Mouse (Mus musculus): ENCODE measurements around the gene Tepp. TPM values are rescaled to one million over a fixed set of nuclear protein-coding genes. Genes with fewer than 3 reads are reported as not detected.

Gene Tepp
- not detected in 2 replicates for total RNA-seq (2021)
- long read RNA-seq, experiment 1, partial matches to known transcripts, result 0 of 1 reads
- long read RNA-seq, experiment 1, other reads (novel, unspliced or antisense), result 1 of 1 reads
- long read RNA-seq, experiment 2, result 0 reads

DNA sequence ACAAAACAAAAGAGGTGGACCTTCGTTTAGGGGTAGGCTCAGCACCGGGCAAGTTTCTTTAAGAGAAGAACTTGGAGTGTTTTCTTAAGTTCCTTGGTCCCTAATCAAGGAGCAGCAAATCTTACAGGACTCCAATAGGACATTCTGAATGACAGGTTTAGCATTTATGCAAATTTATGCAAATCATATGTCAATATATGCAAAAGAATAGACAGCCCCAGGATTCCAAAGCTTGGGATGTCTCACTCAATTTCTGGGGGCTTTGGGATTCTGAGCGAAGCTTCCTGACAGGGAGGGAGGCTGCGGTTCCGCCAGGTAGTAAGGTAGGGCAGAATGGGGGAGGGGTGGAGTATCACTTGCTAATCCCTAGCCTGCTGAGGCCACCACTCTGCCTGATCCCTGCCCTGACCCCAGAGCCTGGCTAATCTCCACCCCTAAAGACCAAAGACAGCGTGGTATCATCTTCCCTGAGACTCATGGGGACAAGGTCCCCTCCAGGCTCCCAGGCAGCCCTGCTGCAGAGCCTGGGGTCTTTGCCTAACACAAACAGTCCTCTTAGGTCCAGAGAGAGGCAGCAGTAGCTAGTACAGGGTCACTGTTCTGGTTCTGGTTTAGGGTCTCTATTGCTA is at the start of gene Tepp:
TSS of gene Tepp (plus strand) at position 225 of the 629 bp plus-strand sequence.
- DNase-seq, result no peak

DNA sequence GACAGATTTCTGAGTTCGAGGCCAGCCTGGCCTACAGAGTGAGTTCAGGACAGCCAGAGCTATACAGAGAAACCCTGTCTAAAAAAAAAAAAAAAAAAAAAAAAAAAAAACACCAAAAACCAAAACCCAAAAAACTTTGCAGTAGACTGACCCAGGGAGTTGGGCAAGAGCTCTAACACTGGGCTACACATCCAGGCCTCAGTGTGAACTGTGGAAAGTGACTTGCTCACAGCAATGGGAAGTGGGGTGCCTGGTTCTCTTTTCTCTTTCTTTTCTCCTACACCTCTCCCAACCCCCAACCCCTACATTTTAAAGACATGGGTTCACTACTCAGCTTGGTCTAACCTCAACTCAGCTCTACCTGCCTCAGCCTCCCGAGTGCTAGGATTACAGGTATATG is 48.2 kb upstream of the Tepp start:
- no peak for DNase-seq

DNA sequence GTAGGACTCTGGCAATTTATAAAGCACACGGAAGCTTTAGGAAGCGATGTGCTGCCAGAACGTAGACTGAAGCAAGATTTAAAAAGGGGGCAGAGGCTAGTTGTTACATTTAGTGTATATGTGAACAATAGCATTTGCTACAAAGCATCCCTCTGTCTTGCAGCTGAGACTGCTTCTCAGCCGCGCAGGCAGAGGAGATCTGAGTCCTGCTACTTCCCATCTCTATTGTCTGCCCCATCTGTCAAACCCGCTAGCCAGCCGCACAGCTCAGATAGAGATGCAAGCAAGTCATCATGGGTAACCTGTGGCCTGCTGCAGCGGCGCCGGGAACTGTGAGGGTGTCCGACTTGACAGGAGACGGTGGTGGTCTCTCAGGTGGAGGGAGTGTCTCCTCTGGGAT is 39.9 kb upstream of the Tepp start:
- no peak for DNase-seq

DNA sequence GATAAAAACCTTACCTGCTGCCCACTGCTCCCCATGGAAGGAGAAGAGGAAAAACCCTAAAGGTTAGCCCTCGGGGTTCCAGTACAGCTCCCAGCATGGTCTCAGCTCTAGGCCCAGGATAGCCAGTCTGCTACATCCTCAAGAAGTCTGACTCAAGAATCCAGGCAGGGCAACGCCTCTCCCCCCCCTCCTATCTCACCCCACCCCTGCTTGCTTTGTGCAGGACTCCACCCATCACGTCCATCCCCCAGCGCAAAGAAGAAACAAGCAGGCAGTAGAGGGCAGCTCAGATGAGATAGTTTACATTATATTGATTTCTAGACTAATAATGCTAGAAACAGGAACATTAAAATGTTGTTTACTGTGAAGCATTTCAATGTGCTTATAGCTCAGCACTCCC is 38.5 kb upstream of the Tepp start:
- no peak for DNase-seq

DNA sequence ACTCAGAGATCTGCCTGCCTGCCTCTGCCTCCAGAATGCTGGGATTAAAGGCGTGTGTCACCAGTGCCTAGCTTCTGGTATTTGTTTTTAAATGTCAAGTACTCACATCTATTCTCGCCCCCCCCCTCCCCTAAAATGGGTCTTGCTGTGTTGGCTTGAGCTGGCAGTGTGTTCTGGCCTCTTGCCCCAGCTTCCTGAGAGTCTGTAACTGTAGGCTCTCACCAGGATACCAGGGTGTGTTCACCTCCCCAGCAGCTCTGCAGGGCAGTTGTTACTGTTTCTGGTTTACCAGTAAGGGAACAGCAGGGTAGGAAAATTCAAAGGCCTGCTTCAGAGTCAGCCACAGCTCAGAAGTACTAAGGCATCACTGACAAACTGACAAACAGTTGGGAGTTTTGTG is 37.5 kb upstream of the Tepp start:
- DNase-seq, result peak; percentile 58

DNA sequence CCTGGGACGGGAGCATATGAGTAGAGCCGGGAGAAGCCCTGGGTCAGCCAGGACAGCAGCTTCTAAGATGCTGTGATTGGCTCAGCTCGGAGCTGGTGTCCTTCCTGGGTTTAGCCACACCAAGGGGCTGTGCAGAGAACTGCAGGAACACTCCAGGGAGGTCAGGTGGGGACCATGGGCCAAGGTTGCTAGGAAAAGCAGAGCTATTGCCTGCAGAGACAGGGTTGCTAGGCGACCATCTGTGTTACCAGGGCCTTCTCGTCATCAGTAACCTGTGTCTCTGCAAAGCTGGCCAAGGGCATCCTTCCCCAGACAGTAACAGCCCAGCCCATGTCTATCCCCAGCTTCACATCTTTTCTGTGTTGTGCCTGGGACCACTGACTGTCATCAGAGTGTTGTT is 28.9 kb upstream of the Tepp start:
- peak; percentile 40 for DNase-seq

DNA sequence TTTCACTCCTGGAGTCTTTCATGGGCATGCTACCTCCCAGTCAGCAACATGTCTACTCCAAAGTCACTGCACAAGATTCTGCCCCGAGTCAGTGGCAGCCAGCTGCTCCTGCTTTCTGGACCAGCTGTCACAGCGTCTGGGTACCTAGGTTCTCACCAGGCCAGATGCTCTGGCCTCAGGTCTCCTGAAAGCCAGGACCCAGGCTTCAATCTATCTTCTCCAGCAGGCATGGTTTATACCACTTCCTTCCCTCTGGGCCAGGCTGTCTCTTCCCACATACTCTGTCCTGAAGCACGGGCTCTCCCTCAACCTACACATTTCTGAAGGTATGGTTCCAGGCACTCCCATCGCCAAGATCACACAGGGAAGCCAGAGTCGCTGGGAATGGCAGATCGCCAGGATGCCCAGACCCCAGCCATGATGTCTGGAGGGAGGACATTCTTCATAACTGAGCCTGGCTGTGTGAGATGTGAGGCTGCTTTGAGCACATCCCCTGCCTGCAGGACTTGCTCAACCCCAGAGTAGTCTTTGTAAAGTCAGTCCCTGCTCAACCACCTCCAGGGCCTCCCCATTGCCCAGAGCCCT is 21.2 kb upstream of the Tepp start:
- no peak for DNase-seq

DNA sequence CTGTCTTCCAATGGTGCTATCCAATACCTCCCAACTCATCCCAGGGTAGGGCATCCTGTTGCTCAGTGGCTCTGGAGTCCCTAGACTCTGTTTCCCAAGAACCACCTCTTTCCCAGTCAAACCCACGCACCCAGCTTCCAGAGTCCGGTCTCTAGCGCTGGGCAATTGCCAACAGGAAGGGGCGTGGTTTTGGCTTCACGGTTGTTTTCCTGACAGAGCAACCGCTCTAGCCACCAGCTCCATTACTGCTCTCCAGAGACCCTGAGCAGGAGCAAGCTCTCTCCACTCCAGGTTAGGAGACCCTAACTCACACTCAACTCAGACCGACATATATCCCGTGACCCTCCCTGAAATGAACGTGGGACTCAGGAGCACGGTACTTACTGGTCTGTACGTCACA is 17.2 kb upstream of the Tepp start:
- DNase-seq, result peak; percentile 85

DNA sequence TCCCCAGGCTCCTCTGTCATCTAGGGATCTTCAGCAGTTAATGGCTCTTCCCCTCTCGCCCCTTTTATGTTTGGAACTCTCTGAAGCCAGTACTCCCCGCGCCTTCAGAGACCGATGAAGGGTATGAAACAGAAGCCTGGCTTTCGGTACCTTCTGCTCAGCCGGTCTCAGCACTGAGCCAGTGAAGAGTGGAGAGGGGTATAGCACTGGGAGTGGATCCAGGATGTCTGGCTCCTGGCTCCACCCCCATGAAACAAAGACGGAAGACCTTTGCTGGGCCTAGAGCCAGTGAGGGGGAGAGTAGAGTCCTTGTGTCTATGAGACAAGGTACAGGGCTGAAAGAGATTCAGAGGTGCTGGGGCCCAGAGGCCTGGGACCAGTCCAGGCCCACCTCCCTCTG is 16.5 kb upstream of the Tepp start:
- DNase-seq, result peak; percentile 51

DNA sequence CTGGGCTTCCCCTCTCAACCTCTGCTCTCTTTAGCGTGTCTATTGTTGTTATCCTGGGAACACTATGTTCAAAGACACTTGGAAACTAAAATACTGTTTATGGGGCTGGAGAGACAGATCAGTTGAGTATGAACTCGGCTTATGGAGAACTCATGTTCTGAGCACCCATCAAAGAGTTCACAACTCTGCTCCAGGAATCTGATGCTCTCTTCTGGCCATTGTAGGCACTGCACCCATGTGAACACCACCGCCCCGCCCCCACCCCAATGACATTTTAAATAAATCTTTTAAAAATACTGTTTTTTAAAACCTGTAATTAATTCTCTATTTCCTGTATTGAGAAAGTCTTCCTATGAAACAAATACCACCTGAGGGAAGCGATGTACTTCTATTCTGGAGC is 8.0 kb upstream of the Tepp start:
- DNase-seq, result peak; percentile 65

DNA sequence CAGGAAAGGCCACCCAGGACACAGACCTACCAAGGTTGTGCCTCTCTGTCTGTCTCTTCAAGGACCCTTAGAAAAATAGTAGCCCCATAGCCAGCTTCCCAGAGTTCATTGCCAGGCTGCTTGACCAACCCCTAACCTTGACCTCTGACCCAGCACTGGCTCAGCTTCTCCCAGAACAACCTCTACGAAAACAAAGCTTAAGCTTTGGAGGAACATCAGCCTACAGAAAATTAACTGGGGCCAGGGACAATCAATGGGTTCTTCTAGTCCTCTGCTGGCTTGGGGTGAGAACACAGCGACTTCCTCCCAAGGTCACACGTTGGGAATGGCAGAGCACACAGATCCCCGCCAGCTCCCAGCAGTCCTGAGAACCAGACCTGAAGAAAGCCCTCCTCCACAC is 4.8 kb upstream of the Tepp start:
- no peak for DNase-seq

DNA sequence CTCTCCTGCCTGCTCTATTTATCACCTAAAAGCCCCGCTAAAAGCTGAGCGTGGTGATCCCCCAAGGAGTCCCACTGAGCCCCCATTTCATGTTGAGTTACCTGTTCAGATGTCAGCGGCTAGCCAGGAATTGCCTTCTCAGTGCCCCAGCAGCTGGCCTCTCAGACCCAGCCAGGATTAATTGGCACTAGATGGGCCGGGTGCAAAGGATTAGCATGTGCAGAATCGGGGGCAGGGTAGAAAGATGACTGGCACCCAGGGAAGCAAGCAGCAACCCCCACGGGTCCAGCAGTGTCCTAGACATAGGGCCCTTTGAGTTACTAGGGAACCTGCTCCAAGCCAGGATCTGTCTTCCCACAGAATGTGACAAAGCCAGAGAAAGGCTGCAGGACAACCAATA is 3.9 kb upstream of the Tepp start, which contains the start of gene Cngb1:
TSS of gene Cngb1 (minus strand) at position 155 of the 400 bp plus-strand sequence.
- no peak for DNase-seq

DNA sequence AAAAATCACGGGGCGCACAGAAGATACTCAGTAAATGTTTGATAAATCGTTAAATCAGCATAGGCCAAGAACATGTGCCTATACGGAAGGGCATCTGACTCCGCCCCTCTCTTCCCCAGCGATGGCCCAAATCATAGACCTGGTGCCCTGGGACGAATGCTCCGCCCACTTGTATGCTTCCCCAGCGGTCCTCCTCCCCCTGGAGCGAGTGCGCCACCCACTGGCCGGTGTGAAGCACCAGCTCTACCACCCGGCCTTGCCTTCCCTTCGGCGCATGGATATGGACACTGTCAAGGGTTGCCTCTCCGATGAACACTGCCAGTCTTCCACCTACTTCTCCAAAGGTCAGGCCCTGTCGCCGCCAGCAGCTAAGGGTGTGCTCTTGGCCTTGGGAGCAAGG is 2.5 kb downstream of the Tepp start:
- DNase-seq, result peak; percentile 86

DNA sequence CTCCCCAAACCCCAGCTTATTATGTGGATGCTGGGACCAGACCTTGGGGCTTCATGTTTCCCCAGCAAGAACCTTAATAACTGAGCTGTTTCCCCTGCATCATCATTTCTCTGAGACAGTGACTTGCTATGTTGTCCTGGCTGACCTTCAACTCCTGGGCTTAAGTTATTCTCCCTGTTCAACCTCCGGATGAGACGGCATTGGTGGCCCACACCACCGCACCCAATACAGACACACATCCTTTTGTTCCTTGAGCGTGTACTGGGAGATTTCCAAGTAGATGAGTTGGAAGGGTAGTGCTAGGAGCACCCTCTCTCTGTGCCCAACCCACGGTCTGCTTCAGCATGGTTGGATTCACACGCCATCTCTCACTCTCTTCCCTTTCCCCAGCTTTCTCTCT is 3.5 kb downstream of the Tepp start:
- DNase-seq, result no peak

DNA sequence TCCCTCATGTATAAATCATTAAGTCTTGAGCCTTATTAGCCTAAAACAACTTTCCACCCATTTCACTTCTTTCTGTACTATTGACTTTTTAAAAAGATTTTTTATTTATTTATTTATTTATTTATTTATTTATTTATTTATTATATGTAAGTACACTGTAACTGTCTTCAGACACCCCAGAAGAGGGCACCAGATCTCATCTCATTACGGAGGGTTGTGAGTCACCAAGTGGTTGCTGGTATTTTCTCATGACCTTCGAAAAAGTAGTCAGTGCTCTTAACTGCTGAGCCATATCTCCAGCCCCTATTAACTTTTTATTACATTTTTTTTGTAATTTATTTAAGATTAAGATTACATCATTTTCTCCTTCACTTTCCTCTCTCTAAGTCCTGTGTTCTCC is 4.3 kb downstream of the Tepp start:
- peak; percentile 64 for DNase-seq

DNA sequence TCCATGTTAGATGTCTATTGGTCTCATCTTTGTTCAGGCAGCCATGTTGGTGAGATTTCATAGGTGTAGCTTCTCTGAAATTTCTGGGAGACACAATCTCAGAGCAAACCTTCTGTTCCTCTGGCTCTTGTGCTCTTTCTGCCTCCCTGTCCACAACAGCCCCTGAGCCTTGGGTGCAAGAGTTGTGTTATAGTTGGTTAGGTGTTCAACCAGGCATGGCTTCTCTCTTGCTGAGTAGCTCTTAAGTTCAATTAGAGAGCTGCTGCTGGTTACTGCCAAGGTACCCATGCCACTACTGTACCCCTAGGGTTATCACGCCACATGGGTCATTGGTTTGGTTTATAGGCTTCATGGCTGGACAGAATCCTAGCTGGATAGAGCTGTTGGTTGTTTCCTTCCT is 5.0 kb downstream of the Tepp start:
- no peak for DNase-seq

DNA sequence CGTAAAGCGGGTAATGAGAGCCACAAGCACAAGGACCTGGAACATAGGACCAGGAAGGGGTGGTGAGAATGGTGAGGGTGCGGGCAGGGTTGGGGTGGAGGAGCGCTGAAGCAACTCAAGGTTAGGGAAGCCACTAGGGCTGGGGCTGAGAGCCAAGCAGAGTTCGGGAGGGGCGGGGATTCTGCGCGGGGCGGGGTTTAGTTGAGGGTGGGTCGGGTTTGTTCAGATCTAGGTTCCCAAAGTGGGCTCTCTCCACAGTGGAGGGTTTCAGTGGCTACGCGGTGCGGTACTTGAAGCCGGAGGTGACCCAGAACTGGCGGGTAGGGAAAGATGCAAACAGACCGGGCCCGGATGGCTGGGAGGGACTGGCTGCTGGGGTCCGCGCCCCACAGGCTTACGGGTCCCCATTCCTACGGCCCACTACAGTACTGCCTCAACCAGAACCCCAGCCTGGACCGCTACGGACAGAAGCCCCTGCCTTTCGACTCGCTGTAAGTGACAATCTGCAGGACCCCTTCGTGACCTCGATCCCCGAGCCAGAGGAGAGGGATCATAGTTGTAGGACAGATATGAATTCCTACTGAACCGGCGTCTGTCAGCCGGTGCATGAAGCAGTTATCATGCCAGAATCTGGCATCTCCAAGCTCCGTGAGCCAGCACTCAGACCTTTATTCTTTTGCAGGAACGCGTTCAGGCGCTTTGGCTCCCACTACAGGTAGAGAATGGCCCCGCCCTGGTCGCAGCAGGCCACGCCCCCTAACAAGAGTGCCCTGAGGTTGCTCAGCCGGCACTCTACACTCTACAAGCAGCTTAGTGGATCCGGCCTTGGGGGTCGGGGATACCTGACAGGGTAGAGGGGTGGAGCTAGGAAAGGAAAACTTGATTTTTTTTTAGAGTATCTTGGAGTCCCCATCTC is 10.1 kb downstream of the Tepp start:
- peak; percentile 78 for DNase-seq

DNA sequence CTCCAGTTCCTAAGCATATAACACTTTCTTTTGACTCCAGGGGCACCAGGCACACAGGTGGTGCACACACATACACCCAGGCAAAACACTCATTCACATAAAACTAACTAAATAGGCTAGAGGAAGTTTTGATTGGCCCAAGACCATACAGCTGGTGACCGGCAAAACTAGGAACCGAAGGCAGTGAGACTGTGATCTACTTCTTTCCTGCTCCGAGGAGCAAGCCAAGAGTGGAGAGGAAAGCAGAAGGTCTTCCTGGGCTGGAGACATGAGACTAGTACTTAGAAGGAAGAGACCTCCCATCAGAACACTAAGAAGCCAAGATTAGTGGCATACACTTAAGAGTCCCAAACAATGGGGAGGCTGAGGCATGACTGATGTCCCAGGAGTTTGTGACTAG is 12.8 kb downstream of the Tepp start:
- no peak for DNase-seq

DNA sequence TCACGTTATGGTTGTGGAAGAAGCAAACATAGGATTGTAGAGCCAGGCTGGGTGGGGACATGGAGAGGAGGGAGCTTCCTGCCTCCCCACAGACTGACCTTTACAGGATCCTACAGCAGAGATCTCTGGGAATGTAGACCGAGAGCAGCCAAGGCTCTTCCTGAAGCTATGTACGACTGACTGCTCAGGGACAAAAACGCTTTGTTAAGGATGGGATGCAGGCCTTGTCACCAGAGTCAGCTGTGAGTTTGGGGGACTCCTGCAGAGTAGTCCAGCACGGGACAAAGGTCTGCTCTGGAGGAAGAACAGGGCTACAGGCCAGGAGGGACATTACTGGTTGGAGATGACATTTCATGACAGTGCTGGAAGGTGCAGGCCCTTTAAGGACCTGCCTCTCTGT is 14.3 kb downstream of the Tepp start:
- DNase-seq, result no peak

DNA sequence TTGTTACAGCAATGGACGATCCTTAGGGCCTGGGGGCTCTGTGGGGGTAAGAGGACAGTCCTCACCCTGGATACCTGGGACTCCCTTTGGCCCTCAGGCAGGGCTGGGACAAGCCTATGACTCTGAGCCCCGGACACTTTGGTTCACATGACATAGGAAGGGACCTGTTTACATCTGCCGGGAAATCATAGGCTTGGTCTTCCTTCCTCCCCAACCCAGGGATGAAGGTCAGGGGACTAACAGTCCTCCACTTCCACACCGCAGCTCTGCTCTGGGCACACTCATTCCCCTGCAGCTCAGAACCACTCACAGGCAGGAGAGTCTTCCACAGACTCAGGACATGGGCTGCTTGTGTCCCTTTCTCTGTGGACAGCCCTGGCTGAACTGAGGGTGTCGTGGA is 16.5 kb downstream of the Tepp start:
- DNase-seq, result no peak

DNA sequence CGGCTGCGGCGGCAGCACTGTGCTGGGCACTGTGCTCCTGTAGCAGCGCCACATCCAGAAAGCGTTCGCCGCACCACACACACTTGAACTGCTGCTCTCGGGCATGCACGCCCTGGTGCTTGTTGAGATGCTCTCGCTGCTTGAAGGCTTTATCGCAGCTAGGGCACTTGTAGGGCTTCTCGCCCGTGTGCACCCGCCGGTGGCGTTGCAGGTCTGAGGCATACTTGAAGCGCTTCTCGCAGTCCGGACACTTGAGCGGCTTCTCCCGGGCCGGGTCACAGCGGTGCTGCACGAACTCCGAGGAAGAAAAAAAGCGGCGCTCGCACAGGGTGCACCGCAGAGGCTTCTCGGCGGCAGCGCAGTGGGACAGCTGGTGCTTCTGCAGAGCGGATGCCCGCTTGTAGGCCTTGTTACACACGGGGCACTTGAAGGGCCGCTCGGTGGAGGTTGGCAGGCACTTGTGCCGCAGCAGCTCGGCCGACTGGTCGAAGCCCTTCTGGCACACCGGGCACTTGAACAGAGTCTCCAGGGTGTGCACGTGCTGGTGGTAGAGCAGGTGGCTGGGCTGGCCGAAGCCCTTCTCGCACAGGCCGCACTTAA is 17.6 kb downstream of the Tepp start:
- no peak for DNase-seq

DNA sequence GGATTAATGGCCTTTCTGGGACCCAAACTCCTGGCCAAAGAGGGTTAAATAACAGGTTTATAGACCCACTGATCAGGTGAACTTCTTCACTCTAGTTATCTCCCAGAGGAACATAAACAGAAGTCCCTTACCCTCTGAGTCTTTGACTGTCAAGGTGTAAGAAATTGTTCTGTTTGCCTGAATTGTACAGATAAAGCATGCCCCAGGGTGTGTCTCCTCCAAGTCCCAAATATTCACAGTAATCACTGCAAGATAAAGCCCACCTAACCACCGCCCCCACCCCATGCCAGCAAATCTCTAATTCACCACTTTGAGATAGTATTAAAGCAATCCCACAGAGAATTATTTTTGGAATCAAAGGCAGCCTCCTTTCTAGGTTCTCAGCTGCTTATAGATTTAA is 20.0 kb downstream of the Tepp start:
- no peak for DNase-seq

Data from adrenal gland, postnatal 14 days (tissue).